Mouse (Mus musculus) midbrain, embryonic 16.5 days (tissue): ENCODE measurements around the gene Treh. TPM values are rescaled to one million over a fixed set of nuclear protein-coding genes. Genes with fewer than 3 reads are reported as not detected.

Source experiments
- ATAC-seq: fragments of 200-750 bp; cut with Nextera tagmentation; 2 replicates; pipeline ENCODE4 v1.8.0; 2017; ENCODE audit warnings: moderate TSS enrichment
- H3K27ac ChIP-seq: fragments of 300-500 bp; sonication (generic); 2 replicates; pipeline ENCODE4 v1.5.1; 2014; ENCODE audit warnings: mild to moderate bottlenecking, low read length, mixed read lengths
- H3K27me3 ChIP-seq: fragments of 300-500 bp; sonication (generic); 2 replicates; pipeline ENCODE4 v1.6.1; 2014; ENCODE audit warnings: low read depth, low read length, mixed read lengths; ENCODE audit not compliant: control insufficient read depth, insufficient read depth
- H3K36me3 ChIP-seq: fragments of 300-500 bp; sonication (generic); 2 replicates; pipeline ENCODE4 v1.6.1; 2014; ENCODE audit warnings: mild to moderate bottlenecking, low read length, moderate library complexity, mixed read lengths; ENCODE audit not compliant: control insufficient read depth, insufficient read depth
- H3K4me1 ChIP-seq: fragments of 300-500 bp; sonication (generic); 2 replicates; pipeline ENCODE4 v1.6.1; 2014; ENCODE audit warnings: mild to moderate bottlenecking, low read length, mixed read lengths; ENCODE audit not compliant: control insufficient read depth, insufficient read depth
- H3K4me2 ChIP-seq: fragments of 300-500 bp; sonication (generic); 2 replicates; pipeline ENCODE4 v1.6.1; 2014; ENCODE audit warnings: mild to moderate bottlenecking, low read length, mixed read lengths
- H3K4me3 ChIP-seq: fragments of 300-500 bp; sonication (generic); 2 replicates; pipeline ENCODE4 v1.5.1; 2014; ENCODE audit warnings: low read depth, mild to moderate bottlenecking, low read length, moderate library complexity, mixed read lengths
- H3K9ac ChIP-seq: fragments of 300-500 bp; sonication (generic); 2 replicates; pipeline ENCODE4 v1.6.1; 2014; ENCODE audit warnings: low read depth, low read length, mixed read lengths
- H3K9me3 ChIP-seq: fragments of 300-500 bp; sonication (generic); replicated peaks from 2 replicates; pipeline ENCODE4 v1.6.1; 2014; ENCODE audit warnings: mild to moderate bottlenecking, low read length, mixed read lengths; ENCODE audit not compliant: control insufficient read depth, poor library complexity, severe bottlenecking
- WGBS: fragments of 180-500 bp; shearing (Covaris S2); extraction: QIAGEN DNeasy Blood & Tissue Kit; methylation state at CpG from one replicate; pipeline ENCODE4 v1.1.7; 2014; 5-methylcytosine and 5-hydroxymethylcytosine counted together
- polyA plus RNA-seq: library from polyadenylated mRNA; unstranded; fragments of >200 nt; fragmentation: Nextera tagmentation; extraction: Ambion mirVana; gene quantifications from 2 replicates; pipeline ENCODE4 v1.2.1, GENCODE M21; 2015

Gene Treh
- polyA plus RNA-seq, 1 experiment from 2014 or later: not detected

GRCm38 (mm10) chr9:44686638-44687037 lies 13.6 kb downstream of the Treh start:
- H3K9ac ChIP-seq: peak overlapping the region; percentile 35; the same call in 1 of the 2 replicates
- peak; percentile 78 for ATAC-seq
- H3K4me3 ChIP-seq: no peak overlapping the region
- no peaks in the 10 kb centered on the region for H3K27me3 ChIP-seq
- peaks cover 9% of the 10 kb centered on the region for H3K36me3 ChIP-seq
- H3K9me3 ChIP-seq: no peaks in the 10 kb centered on the region
- 18% methylated on average over 5 of the region's 5 CpGs for WGBS
- H3K27ac ChIP-seq: peak overlapping the region; percentile 77
- H3K4me2 ChIP-seq: 0 out of 2 replicates have a peak overlapping the region, but pooled peaks have one; percentile 5
- peaks cover 17% of the 10 kb centered on the region for H3K4me1 ChIP-seq

- Histone ChIP-seq H3K9me3 (no peaks in the 10 kb centered on the region), H3K4me1 (peaks cover 17% of the 10 kb centered on the region), H3K27me3 (no peaks in the 10 kb centered on the region), H3K27ac (no peak overlapping the region), H3K36me3 (peaks cover 19% of the 10 kb centered on the region), H3K4me2 (no peak overlapping the region), H3K9ac (no peak overlapping the region), H3K4me3 (no peak overlapping the region)
- no peak for ATAC-seq
- 75% methylated on average over 9 of the region's 9 CpGs for WGBS
Observed at GRCm38 (mm10) chr9:44688013-44688412, 15.0 kb downstream of the Treh start.

DNA sequence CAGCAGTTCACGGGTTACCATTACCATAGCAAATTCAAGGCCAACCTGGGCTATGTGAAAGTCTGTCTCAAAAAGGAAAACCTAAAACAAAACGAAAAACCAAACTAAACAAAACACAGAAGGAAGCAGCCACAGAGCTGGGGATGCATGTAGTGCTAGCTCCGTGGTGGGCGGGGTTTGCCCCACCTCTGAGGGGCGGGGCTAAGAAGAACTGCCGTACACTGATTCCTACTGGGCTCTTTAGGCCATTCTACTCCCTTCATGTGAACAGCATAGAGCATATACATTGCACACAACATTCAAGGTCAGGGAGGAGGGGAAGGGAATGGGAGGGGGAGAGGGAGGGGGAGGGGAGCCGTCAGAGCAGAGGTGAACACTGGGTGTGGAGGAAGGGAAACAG lies 17.6 kb downstream of the Treh start:
- no peaks in the 10 kb centered on the region for H3K9me3 ChIP-seq
- peaks cover 43% of the 10 kb centered on the region for H3K36me3 ChIP-seq
- no peak overlapping the region for H3K4me2 ChIP-seq
- H3K4me1 ChIP-seq: peaks cover 14% of the 10 kb centered on the region
- no peak overlapping the region for H3K4me3 ChIP-seq
- H3K9ac ChIP-seq: no peak overlapping the region
- 44% methylated on average over 7 of the region's 7 CpGs for WGBS
- H3K27ac ChIP-seq: no peak overlapping the region
- ATAC-seq: no peak
- H3K27me3 ChIP-seq: no peaks in the 10 kb centered on the region

DNA sequence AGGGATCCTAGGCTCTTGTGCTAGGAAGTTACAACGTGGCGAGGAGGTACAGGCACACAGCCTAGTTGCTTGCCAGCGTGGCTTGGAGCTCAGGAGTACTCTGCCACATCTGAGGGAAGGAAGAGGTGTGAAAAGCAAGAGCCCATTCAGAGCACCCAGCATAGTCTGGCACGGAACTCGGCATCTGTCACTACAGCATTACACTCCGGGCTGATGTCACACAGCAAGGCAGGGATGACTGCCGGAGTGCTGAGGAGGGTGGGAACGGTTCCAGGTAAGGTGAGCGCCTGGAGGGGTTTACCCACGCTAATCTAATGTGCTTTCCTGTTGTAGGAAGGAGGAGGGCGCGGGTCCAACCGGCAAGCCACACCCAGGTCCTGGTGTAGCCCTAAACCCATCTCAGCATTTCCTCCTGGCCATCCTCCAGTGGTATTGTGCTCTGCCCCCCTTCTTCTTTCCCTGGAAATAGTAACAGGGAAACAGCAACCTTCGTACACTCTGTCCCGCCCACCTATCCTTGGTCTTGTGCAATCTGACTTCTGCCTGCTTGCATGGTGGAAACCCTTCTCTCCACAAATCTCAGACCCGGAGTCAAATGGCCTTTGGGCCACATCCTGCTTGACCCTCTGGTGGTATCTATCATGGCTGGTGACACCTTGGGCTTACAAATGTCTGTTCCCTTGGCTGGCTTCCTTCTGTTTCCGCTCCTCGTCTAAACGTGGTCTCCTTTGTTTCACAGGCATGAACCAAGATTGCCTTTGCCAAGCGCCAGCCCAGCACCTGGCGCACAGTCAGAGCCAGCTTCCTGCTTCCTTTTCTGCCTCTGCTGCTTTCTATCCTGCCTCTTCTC lies 18.9 kb downstream of the Treh start:
- WGBS: 86% methylated on average over 21 of the region's 21 CpGs
- H3K9me3 ChIP-seq: no peaks in the 10 kb centered on the region
- H3K4me1 ChIP-seq: peaks cover 2% of the 10 kb centered on the region
- no peaks in the 10 kb centered on the region for H3K27me3 ChIP-seq
- no peak overlapping the region for H3K4me3 ChIP-seq
- H3K4me2 ChIP-seq: no peak overlapping the region
- peaks cover 42% of the 10 kb centered on the region for H3K36me3 ChIP-seq
- no peak overlapping the region for H3K9ac ChIP-seq
- H3K27ac ChIP-seq: no peak overlapping the region
- ATAC-seq: no peak

DNA sequence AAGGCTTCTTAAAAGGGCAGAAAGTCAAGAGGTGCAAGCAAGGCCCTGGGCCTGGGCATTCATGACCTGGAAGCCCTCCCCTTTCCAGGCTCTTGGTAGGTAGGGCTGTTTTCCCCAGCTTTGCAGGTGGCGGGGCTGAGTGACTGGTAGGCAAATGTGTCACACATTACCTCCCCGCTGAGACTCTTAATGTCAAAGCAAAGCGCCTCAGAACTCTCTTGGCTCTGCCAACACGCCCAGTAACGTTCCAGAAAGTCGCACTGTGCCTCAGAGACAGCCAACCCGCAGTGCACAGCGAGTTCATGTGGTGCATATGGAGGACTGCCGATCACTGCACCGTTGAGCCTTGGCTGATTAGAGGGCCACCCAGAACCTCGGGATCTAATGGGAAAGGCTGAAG lies 20.0 kb downstream of the Treh start:
- H3K4me1 ChIP-seq: no peaks in the 10 kb centered on the region
- H3K4me3 ChIP-seq: no peak overlapping the region
- no peaks in the 10 kb centered on the region for H3K27me3 ChIP-seq
- no peak overlapping the region for H3K4me2 ChIP-seq
- no peaks in the 10 kb centered on the region for H3K9me3 ChIP-seq
- 89% methylated on average over 11 of the region's 11 CpGs for WGBS
- no peak overlapping the region for H3K9ac ChIP-seq
- peaks cover 48% of the 10 kb centered on the region for H3K36me3 ChIP-seq
- no peak overlapping the region for H3K27ac ChIP-seq
- no peak for ATAC-seq

DNA sequence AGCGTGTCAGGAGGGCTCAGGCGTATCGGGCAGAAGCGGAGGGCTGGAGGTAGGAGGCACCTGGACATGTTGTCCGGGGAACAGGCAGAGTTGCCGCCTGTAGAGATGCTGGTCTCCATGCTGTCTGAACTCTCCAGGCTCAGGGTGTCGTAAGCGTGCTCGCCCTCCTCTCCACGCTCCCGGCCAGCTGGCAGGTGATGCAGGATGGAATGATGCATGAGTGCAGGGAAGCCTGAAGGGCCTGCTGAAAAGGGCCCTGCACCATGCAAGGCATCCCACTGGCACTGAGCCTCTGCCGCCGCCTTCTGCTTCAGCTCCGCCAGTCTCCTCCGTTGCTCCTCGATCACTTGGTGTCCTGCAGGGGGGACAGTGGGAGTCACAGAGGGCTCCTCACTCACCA lies 24.8 kb downstream of the Treh start:
- no peak for ATAC-seq
- H3K36me3 ChIP-seq: peaks cover 48% of the 10 kb centered on the region
- 92% methylated on average over 16 of the region's 16 CpGs for WGBS

DNA sequence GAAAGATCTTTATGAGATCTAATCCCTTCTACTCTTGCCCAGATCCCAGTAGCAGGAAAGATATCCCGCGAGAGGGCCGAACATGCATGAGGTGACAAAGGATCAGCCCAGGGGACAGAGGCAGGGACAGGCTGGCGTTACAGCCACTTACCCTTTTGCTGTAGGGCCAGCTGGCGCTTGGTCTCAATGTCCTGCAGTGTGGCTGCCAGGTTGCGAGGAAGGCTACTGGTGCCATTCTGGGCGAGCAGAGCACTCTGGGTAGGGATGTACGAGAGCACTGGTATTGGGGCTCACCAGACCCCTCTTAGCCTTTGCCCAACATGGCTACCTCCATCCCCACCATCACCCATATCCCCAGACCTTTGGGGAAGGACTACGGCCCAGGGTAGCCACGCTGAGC lies 26.2 kb downstream of the Treh start:
- Histone ChIP-seq H3K9ac (no peak overlapping the region), H3K9me3 (no peaks in the 10 kb centered on the region), H3K4me2 (no peak overlapping the region), H3K4me1 (no peaks in the 10 kb centered on the region), H3K27ac (no peak overlapping the region), H3K4me3 (no peak overlapping the region), H3K27me3 (no peaks in the 10 kb centered on the region), H3K36me3 (peaks cover 41% of the 10 kb centered on the region)
- 92% methylated on average over 10 of the region's 10 CpGs for WGBS
- no peak for ATAC-seq

More for the DNA sequence above, 24.8 kb downstream of the Treh start:
- no peaks in the 10 kb centered on the region for H3K4me1 ChIP-seq
- no peak overlapping the region for H3K4me3 ChIP-seq
- no peak overlapping the region for H3K4me2 ChIP-seq
- H3K27me3 ChIP-seq: no peaks in the 10 kb centered on the region
- H3K27ac ChIP-seq: no peak overlapping the region
- H3K9me3 ChIP-seq: no peaks in the 10 kb centered on the region
- H3K9ac ChIP-seq: no peak overlapping the region

DNA sequence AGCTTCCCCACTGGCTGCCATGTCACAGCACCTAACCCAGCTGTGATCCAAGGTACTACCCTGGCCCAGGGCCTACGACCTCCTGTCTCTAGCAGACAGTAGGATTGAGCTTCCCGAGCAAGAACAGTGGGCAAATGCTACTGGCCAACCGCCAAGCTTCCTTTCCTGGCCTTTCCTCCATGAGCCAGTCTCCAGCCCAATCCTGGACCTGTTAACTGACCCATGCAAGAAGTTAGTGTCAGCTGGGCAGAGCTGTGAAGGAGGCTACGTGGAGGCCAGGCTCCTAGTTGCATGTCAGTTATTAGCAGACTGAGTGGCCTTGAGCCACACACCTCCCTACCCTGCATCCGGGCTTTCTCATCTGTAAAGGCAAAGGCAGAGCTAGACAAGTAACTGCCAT lies 26.7 kb downstream of the Treh start:
- 91% methylated on average over 5 of the region's 5 CpGs for WGBS
- Histone ChIP-seq H3K9ac (no peak overlapping the region), H3K9me3 (no peaks in the 10 kb centered on the region), H3K27ac (no peak overlapping the region), H3K4me2 (no peak overlapping the region), H3K4me3 (no peak overlapping the region), H3K4me1 (no peaks in the 10 kb centered on the region), H3K36me3 (peaks cover 37% of the 10 kb centered on the region), H3K27me3 (no peaks in the 10 kb centered on the region)
- ATAC-seq: no peak

GRCm38 (mm10) chr9:44707749-44708428 lies 34.9 kb downstream of the Treh start:
- Histone ChIP-seq H3K9me3 (no peaks in the 10 kb centered on the region), H3K27me3 (no peaks in the 10 kb centered on the region), H3K4me2 (peak overlapping the region; percentile 35), H3K4me3 (no peak overlapping the region; the same call in 1 of the 2 replicates), H3K9ac (no peak overlapping the region), H3K27ac (no peak overlapping the region), H3K4me1 (peaks cover 13% of the 10 kb centered on the region; the same call in 1 of the 2 replicates), H3K36me3 (peaks cover 23% of the 10 kb centered on the region)
- WGBS: 15% methylated on average over 26 of the region's 28 CpGs
- ATAC-seq: peak; percentile 59; the same call in 1 of the 2 replicates
